Mouse (Mus musculus) lung, postnatal 25 days (tissue): ENCODE measurements at regions not wholly inside any gene's neighbourhood (a gene's known extent, or its start where the extent isn't known, plus 50 kb on each side); places are given as distances from the start of the nearest gene placed in this dataset.
"Not testable (repeated sequence)": the region's sequence is repeated elsewhere in the genome, so short reads cannot be mapped to it uniquely, and the experiment has no call there.

Source experiments
- DNase-seq: peaks from one replicate; pipeline ENCODE4 v3.0.0; 2022; ENCODE audit warnings: low spot score

DNA sequence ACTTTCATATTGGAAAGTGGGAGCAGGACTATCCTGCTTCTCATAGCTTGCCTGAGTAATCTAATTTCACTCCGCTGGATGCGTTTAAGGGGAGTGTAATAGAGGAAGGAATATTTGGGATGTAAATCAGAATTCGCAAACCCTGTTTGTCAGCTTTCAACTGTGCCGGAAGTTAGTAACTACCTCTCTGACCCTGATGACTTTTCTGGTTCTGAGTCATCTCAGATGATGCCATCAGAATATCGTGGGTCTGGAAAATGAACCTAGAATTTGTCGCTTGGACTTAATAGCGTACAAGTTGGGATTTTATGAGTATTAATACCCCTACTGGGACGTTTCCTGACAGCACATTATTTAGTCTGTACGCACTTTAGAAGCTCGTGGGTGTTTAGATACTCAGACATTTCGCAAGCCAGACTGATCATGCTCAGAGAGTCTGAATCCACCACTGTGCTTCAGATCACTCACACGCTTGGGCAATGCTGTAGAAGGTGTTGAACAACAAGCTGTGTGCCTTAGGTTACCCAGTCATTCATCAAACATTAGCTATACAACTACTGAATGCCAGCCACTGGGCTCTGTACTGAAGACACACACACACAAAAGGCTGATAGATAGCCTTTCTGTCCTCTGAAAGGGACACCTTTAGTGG lies 131.1 kb downstream of the Phlda1 start:
- no peak for DNase-seq

DNA sequence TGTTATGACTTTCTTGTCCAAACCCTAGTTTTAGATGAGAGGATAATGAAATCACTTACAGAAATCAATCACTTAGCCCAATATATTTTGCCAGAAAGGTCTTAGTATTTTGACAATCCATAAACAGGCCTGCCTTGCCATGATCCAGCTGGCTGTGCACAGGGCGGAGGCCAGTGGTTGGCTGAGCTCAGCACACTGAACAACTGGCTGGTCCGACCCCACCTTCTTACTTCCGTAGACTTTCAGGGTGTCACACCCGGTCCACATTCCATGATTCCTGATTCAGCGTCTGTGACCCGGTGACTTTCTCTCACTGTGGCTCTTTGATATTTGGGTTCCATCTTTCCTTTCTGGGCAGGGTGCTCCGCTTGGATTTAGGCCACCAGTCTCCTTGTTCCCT lies 133.8 kb downstream of the Phlda1 start:
- DNase-seq = no peak

DNA sequence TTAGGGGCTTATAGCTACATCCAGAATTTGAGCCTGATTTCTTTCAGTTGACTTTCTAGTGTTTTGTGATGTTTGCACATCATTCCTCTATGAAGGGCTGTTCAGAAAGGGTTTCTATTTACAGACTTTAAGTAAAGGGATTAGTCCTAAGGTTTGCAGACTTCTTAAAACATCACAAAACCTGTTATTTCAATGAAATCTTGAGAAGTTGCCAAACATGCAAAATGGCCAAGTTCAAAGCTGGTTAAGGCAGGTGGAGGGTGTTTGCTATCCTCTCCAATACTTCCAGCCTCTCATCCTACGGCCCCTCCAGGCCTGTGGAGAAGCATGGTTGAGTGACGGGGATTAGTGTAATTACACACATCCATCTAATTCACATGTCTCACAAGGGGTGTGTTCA lies 136.6 kb downstream of the Phlda1 start:
- DNase-seq = no peak

DNA sequence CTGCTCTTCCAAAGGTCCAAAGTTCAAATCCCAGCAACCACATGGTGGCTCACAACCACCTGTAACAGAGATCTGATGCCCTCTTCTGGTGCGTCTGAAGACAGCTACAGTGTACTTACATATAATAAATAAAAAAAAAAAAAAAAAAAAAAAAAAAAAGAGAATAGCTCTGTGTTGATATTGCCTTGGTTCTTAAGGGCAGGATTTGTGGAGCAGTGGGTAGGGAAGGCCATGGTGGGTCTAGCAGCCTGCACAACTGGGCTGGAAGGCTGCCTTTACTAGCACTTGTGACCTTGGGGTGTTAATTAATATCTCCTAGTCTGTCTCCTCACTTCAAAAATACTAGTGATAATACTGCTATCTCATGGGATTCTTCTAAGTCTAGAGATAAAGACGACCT lies 147.7 kb downstream of the Phlda1 start:
- not testable (repeated sequence) for DNase-seq

DNA sequence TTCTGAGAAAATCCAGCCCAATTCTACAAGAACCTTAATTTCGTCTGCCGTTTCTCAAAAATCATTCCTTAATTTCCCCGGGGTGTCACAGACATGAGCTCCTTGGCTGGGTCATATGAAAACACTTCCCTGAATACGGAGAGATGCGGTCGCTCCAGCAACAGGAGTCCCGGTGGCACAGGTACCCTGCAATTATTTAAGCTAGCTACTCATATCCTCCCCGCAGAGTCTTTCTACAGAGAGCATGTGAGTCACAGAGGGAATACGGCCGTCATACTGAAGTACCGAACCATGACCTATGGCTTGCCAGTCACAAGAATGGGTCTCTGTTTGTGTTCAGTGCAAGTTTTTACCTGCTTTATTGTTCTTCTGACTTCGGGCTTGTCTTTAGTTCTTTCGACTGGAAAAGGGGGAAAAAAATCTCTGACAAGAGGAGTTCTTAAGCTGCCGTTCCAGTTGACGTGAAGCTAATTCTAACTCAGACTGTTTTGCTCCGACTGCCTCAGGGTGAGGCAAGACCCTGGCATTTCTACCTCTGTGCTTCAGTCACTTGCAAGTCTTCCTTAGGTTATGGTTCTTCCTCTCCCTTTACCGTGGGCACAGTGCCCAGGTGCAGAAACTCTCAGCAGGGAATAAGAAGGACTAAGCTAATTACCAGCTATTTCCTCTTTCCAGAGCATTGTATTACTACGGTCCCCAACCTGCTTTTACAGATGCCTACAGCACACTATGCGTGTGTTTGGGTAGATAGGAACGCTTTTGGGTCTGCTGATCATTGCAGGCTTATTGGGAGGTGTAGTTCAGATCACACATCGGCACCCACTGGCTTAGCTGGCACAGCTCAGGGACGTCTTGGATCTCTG lies 148.5 kb downstream of the Phlda1 start:
- DNase-seq = no peak

DNA sequence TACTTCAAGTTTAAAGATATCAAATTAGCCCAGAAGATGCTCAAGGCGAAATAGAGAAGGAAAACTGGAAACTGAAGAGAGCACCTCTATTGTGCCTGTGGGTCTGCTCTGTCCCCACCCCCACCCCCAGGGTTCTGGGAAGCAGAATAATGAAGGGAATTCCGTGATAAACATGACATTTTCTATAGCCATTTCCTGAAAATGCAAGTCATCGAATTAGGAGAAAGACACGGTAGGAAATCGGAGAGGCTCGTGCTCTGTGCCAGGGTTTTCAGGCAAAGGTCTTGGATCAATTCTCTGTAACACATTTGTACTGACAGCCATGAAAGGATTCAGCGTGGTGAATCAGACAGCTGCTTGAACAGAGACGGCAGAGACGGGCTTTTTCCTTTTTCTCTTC lies 152.7 kb downstream of the Phlda1 start:
- no peak for DNase-seq

DNA sequence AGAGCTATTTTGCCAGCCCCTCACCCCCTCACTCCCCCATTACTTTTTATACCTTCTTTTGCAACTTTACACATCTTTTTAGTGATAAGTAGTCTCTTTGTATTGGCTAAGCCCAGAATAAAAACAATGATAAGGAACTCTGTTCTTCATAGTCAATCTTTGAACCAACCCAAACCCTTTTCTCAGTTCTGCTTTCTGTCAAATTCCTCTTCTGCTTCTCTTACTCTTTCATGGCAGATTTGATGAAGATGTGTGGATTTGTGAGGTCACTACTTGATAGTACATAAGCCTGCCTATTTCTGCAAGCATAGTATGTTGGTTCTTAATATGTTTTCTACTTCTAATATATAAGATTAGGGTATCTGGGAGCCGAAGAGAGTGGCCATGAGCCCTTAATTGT lies 156.6 kb downstream of the Phlda1 start:
- no peak for DNase-seq

DNA sequence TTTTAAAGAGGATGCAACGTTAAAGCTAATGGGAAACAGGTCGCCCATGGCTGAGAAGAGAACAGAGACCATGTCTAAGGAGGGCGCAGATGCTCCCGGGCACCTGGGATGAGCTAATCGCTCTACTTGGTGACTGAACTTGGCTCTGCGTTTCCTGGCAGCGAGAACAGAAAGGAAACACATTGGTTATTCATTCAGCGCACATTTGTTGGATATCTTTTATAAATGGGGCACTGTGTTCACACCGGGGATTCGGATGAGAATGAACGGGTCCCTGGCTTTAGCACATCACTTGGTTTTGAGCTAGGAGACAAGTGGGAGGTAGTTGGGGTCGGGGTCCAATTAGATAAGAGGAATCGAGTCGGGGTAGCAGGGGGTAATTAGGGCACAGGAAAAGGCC lies 159.7 kb downstream of the Phlda1 start:
- DNase-seq = no peak

DNA sequence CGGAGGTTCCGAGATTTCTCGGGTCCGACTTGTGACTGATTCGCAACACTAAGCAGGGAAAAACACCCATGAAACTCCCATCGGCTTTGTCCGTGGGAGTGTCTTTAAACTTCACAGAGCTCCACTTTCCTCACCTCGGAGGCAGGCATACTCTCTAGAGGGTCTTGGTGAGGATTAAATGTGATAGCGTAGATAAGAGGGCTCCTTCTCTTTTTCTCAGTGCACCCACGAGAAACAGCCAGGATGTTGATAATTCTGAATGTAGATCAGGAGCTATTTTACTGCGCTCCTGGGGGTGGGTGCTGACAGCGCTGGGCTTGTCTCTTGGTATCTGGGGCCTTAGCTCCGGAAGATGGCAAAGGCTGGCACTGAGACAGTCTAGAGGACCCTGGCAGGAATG lies 160.9 kb downstream of the Phlda1 start:
- DNase-seq = no peak

DNA sequence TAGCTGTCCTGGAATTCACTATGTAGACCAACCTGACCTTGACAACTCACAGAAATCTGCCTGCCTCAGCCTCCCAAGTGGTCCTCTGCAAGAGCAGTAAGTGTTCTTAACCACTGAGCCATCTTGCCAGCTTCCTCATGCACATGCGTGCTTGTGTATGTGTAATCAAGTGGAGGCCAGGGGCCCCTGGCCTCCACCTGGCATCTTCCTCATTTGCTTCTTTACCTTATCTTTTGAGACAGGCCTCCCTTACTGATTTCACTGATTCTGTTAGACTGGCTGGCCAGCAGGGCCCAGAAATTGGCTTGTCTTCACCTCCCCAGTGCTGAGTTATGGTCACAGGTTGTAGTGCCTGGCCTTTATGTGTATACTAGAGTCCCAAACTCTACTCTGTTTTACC lies 162.6 kb downstream of the Phlda1 start:
- DNase-seq = no peak

DNA sequence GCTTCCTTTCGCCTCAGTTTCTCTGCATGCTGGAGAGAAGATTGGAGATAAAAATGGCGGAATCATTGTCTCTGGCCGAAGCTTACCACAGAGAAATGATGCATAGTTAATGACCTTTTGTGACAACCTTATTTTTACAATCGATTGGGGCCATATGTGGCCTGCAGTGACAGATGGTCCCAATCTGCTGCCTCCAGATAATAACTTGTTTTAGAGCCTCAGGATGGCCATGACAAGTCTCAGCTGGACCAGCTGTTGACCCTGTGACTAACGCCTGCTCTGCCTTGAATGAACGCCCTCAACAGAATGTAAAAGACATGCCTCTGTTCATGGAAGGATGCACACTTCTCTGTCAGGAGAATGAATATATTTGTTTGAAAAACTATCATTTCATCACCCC lies 163.6 kb downstream of the Phlda1 start:
- peak; percentile 41 for DNase-seq

DNA sequence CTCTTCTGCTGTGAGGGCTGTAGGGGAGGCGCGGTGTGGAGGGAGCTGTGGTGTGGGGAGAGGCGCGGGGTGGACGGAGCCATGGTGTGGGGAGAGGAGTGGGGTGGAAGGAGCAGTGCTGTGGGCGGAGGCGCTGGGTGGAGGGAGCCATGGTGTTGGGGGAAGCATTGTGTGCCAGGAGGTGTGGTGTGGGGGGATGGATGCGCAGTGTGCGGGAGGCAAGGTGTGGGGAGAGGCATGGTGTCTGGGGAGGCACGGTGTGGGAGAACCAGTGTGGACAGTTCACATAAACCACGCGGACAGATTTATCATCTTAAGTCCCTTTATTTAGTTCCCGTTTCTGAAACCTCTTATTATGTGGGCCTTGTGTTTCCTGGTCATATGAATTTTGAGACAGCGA lies 164.6 kb downstream of the Phlda1 start:
- no peak for DNase-seq

DNA sequence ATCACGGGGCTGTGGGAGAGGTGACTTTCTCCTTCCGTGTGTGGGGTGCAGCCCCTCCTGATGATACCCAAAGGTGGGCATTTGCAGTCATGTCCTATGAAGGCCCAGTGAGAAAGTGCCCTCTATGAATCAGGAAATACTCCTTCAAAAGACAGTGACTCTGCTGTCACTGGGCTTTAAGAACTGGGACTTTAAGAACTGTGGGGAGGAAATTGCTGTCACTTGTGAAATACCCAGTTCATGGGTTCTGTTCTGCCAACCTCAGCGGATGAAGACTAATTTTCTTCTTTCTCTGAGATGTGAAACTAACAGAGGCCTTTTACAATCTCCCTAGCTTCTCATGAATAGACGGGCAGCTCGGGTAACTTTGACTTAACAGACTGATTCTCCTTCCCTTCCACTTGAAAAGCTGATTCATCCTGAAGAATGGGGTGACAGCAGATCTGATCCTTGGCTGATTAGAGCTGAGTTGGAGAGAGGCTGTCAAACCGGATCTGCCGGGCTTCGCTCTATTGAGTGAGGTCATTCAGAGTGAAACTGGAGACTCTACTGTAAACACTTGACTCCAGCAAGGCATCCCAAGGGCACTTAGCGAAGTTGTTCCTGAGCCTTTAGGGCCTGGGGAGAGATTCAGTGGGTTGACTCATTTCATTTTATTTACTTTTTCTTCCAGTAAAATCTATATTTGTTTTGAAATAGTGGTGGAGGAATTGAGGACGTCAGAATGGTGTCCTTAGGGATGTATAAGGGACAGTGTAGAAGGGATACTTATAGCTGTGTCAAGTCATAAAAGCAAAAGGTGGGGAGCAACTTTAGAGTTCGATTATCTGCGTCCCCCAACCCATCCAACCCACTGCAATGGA lies 166.6 kb downstream of the Phlda1 start:
- peak; percentile 92 for DNase-seq

DNA sequence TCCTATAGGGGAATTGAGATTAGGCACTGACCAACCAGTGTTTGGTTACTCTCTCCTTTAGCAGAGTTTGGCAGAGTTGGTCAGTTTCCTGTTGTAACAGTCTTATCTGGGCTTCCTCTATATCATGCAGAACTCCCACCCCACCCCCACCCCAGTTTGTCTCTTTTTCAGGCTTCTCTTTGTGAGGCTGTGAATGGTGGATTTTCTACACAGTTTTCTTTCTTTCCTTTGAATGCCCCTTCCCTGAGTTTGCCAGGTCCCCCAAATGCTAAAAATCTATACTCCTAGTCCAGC lies 167.2 kb downstream of the Phlda1 start:
- no peak for DNase-seq

DNA sequence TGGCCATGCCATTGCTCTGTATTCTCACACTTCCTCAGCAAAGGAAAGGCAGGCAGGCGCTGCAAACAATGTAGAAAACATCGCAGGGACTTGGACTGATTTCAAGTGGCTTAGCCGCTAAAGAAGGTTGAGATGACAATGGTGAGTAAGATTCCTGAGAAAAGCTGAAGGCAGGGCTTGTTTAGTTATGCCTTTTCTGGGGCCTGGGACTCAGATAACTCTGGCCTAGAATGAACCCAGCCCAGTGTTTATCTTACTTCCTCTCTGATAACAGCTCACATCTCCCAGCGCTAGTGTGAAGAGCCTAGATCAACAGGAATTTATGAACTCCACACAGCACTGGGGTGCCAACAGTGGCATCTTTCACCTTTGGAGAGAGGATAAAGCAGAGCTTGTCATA lies 170.2 kb downstream of the Phlda1 start:
- DNase-seq = peak; percentile 27

DNA sequence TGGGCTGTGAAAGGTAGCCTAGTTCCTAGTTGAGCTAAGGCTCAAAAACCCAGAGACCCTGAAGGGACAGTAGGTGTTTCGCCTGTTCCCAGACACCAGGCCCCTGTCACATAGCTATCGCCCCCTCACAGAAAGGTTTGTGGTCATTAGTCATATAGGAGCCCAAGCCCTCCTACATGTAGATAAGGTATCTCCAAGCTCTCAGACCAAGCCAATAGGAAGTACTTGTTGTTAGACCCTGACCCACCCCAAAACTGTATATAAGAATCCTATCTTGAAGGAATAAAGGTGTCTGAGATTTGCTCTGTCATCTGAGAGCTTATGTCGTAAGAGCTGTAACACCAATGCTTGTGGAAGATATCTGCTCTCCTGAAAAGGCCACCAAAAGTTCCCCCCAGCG lies 174.8 kb downstream of the Phlda1 start:
- no peak for DNase-seq

DNA sequence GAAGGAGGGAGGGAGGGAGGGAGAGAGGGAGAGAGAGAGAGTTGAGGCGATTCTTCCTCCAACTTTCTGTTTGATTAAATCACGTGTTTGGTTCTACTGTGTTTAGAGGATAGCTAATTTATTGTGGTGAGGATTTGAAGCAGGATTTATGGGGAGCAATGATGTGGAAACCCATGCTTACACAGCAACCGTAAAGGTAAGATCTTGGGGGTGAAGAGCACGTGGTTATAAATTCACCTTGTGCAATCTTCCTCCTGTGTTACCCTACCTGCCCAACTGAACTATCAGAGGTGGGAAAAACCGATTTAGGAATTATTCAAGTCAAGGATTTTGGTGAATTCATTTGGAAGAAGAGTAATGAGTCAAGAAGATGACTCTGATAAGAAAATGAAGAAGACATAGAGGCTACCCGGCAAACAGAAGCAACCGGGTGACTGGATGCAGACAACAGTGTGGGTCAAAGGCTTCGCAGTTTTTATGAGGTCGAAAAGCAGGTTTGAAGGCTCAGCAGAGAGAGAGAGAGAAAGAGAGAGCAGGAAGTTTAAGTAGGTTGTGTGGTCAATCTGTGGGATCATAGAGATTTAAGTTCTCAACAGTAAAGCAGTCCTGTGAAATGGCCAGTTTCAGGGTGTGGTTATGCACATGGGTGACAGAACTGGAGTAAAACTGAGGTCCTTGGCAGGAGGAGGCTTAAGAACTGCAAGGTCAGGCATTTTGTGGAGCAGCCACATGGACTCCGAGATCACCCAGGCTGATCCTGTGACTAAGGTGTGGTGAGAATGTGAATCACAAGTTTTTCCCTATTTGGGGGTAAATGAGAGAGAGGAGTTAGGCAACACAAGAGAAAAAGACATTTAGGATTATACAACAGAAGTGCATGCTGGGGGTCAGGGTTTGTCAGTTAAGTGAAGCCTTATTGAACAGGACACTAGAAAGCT lies 178.6 kb downstream of the Phlda1 start:
- DNase-seq = no peak

DNA sequence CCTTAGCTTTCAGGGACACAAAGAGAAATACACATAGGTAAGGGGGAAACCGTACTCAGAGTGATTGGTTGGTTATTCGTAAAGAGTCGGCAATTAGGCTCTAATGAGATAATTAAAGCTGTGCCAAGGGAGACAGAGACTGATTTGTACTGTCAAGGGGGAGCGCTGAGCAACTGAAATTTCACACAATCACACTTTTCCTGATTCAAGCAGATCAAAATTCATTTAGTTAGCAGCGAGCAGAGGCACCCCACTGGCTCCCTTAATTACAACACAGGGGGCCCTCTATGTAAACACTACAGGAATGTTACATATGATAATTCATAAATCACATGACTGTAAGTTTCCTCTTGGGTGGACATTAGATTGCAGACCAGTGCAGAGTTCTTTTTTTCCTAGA lies 180.5 kb downstream of the Phlda1 start:
- DNase-seq = no peak

DNA sequence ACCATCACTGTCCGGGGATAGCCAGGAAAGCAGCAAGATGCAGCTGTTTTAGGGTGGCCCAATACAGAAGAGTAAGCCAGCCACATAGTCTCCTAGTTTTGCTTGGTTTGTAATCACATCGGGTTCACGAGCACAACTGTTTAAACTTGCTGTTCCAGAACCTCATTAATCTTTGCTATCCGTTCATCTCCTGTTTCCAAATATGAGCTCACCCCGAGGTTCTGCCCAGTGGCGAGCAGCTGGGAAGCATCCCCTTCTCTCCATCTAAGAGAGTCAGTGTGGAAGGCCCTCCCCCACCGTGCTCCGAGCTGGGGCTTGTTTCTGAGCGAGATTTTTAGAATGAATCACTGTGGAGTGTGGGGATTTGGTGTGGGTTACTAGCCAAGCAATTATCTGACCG lies 183.5 kb downstream of the Phlda1 start:
- DNase-seq = peak; percentile 76

DNA sequence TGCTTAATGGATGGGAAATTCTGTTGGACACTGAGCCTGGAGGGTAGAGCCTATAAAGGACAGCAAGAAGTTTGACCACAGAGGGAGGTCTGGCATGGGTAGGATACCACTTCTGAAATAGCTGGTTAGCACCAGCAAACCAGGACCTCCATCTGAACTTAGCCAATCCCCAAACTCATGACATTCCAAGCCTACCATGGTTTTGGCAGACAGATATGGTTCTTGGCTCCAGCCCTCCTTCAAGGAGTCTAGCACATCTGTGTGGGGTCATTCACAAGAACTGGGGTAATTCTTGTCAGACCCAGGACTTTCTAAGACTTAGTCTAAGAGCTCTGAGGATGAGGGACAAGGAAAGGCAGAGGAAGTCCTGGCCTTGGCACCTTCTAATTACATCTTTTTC lies 187.7 kb downstream of the Phlda1 start:
- DNase-seq = no peak

DNA sequence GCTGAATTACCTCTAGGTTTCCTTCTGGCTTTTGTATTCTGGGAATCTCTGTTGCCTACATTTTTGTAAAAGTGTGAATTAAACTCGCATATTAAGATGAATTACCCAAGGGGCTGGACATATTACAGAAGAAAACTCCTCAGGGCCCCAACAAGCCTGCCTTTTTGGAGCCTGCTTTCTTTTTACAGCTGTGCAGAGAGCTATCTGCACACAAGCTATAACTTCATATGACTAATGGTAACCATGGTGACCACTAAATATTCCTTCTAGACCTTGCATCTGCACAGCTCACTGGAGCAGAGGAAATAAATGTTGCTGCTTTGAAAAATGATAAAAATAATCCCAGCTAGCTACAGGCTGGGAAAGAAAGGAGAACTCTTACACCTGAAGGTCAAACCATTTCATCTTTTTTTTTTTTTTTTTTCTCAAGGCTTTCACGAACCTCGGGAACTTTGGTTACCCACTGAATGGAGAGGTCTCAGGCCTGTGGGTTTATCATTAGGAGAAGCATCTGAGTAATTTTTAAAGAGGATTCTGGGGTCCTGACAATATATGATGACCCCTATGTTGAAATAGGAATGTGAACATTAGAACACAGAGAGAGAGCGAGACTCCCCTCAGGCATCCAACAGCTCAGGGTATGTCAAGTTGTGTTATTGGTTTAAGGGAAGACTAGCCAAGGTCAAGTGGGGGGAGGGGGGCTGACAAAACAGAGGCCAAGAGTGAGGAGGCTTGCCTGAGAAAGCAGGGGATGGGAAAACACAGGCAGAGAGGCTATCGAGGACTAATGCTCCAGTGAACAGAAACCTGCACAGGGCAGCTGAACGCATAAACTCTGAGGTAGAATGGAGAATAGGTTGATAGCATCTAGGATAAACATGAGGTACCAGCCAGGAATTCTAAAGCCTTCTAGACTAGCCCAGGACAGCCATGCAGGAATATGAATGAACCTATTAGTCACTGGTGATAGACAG lies 188.4 kb downstream of the Phlda1 start:
- DNase-seq = no peak
